Mouse (Mus musculus): ENCODE results near the gene Atp6v1g3.
A peak's percentile ranks its signal among the peaks of the same experiment; 100 is the strongest.

The Atp6v1g3 gene

DNA sequence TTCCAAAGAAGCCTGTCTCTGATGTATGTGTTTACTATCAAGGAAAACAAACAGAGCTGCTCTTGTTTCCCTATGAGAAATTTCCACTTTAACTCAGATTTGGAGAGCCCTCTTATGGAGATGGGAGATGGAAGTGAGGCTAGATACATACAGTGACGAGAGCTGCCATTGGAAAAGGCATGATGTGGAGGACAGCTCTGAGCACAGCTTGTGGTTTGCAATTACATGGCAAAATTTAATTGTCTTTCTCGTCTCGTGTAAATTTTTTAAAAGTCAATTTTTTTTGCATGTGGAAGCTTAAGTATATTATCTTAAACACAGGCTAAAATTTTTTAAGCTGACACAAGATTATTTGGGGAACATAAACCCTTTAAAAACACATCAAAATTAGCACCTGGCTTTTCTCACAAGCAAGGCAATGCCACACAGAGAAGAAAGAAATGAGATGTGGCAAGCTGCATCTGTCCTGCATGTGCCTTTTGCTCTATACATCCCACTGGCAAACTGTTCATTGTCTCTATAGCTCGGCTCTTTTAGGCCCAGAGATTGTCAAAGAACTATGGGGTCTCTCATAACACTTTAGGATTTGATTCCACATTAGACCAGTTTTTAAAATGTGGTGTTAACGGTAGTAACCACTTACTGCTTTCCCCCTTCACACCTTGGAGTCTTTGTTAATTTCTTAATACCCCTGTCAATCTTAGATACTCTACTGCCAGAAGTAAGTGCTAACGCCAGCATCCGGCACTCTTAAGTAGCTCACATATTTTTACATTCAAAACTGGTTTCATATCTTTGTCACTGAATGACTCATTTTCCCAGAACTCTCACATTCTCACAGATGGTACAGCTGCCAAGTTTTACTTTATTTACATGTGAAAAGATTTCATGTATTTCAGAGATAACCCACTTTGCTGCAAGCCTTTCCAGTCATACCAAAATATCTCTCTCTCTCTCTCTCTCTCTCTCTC, 16.2 kb downstream of the Atp6v1g3 start:
- DNase-seq (ENCODE audit: low spot score), result no peak

DNA sequence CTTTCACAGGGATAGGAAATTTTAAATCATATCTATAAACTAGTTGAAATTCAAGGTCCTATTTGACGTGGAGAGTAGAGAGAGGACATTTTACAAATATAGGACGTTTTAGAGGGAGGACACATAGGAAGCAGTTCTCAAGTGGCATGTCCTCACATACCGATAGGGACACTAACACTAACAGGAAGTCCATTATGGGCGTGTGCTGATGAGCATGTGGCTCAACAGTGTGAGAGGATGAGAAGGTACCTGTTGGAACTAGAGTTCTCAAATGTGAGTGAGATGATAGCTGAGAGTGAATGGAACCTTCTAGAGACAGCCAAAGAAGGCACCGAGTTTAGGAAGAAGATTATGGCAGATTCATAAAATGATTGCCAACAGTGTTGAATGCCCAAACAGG, 17.9 kb downstream of the Atp6v1g3 start:
- DNase-seq (ENCODE audit: low spot score), result no peak

DNA sequence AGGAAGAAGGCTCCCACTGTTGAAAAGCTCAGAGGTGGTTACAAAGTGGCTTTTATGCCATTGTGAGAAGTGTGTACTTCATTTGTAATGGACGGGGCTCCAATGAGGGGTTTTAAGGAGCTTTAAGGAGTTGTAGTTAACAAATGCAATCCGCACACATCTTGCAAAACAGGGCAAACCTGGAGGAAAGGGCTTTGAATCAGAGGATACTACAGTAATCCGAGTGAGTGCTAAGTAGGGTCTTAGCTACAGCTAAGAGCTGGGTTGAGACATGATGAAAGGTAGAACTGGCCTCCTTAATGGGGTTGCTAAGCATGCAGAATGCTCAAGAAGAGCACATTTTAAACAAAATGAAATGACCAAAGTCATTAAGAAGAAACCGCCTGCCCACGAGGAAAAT, 20.9 kb downstream of the Atp6v1g3 start:
- DNase-seq (ENCODE audit: low spot score), result no peak

DNA sequence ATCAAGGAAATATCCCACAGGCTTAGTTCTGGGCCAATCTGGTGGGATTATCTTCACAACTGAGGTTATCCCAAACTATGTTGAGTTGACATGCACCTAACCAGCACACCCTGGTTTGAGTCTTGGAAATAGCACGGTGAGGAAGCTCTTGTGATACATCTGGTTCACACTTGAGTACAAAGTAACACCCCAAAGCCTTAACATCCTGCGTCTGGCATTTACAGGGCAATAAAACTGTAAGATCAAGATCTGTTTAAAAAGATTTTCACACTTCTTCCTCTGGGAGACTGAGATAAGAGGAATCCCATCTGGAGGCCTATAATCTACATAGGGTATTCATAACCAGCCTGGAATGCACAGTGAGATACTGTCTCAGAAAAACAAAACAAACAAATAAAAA, 24.6 kb downstream of the Atp6v1g3 start:
- DNase-seq (ENCODE audit: low spot score), result no peak

DNA sequence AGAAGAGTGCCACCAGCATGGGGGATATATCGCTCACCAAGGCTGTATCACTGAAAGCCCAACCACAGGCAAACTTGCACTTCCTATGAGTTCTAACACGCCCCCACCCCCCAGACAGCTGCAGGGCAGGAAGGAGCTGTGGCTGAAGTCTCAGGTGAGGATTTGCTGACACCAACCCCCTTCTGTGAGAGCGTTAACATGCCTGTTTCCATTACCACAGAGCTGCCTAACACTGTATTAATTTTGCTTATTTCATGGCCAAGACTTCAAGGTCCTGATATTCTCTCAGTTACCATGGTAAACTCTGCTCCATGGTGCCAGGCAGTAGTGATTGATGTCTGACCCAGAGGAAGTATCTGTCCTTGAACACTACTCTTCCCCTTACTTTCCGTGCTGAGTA, 26.0 kb downstream of the Atp6v1g3 start:
- DNase-seq (ENCODE audit: low spot score), result no peak

DNA sequence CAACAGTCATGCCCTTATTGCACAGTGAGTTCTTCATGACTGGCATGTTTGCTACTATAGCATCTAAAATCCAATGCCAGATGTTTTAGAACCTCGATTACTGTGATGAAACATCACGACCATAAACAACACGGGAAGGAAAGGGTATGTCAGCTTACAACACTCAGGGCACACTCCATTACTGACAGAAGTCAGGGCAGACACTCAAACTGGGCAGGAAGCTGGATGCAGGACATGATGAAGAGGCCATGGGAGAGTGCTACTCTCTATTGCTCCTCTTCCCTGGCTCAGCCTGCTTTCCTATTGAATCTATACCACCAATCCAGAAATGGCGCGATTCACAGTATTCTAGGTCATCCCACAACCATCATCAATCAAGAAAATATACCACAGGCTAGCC, 28.4 kb downstream of the Atp6v1g3 start:
- DNase-seq (ENCODE audit: low spot score), result no peak

DNA sequence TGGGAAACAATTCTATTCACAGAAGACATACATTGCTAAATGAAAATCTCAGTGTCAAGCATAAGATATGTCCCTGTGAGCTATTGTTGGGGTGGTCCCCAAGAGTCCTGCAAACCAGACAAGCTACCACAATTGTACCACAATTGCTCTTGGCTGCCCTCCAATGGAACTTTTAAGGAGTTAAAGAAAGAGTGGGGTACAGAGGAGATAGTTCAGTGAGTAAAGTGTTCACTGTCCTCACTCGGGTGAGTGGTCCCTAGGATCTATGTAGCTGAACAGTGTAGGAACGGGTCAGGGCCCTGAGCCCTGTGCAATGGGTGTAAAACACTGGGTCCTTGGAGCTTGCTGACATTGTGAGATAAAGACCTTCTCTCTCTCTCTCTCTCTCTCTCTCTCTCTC, 29.2 kb downstream of the Atp6v1g3 start:
- DNase-seq (ENCODE audit: low spot score), result no peak

DNA sequence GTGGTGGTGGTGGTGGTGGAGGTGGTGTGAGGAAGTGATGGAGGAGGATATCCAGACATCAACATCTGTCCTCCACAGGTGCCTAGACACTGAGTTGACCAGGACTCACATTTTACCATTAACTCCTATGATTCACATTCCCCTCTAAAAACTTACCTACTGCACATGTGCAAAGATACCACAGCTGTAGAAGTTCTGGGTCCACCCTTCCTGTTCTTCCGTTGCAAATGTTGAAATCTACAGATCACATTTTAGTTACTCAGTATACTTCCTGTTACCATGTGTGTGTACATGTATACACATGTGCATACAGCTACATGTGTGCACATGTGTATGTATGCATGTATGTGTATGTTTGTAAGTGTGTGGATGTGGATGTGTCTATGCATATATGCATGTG, 29.8 kb downstream of the Atp6v1g3 start:
- DNase-seq (ENCODE audit: low spot score), result no peak

DNA sequence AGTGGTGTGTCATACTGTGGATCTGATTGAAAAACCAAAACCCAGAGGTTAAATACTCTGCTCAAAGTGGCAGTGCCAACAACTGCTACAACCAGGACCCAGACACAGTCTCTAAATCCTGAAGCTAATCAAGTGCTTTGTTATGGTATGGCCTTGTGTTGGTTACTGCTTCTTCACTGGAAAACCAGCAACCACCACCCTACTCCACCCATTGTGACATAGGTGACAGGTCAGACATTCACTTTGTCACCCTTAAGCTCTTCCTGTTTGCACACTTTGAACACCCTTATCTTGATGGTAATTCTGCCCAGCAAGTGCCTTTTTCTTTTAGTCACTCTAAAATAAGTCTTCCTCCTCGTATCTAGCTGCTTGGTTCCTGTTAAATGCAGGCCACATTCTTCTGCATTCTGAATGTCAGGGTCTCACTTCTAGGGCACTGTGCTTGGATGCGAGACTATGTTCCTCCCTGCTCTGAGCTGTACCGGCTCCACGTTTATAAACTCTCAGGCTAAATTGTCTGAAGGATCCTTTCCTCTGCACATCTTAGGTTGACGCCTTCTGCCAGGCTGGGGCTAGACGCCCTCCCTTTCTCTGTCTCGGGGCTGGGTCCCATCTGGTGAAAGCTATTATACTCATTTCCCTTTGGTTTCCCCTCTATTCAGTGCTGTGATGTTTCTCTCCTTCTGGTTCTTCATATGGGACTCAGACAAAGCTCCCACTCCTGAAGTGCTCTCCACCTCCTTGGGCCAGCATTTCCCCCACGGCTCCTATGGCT, 30.8 kb downstream of the Atp6v1g3 start:
- DNase-seq (ENCODE audit: low spot score), result no peak

DNA sequence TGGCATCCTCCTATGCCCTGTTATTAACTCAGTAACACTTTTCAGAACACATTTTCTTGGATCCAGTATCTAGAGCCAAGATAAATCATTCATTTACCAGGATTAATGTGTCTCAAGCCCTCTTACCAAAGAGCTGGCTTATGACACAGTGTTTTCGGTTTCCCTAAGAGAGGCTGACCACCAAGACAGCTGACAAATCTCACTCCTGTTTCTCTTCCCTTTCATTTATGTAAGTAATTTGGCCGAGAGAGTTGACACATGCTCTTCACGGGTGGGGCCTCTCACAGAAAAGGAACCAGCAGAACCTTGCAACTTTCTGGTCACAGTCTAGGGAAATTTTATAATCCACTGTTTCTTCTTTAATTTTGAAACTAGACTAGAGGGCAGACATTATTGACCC, 49.1 kb downstream of the Atp6v1g3 start:
- no peak for DNase-seq (ENCODE audit: low spot score)

DNA sequence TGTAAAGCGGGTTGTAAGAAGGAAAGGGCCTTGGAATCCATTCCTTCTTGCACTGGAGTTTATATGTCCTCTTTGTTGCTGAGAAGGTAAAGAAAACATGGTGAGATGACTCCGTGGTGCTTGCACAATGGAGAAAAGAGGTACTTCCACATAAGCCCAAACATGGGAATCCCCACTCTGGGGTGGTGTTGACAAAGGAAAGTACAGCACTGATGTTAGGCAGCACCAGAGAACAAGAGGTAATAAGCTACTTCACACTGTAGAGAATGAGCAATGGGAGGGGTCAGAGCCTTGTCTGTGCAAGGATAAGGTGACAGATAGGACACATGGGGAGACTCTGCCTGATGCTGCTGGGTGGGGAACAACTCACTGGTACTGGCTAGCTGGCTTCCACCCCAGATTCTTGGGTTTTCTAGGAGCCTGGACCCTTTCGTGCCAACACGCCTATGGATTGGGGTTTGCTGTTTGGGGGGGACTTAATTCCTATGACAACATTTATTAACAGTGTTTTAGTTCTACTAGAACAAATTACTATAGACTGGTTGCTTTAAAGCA, 49.6 kb downstream of the Atp6v1g3 start:
- no peak for DNase-seq (ENCODE audit: low spot score)

DNA sequence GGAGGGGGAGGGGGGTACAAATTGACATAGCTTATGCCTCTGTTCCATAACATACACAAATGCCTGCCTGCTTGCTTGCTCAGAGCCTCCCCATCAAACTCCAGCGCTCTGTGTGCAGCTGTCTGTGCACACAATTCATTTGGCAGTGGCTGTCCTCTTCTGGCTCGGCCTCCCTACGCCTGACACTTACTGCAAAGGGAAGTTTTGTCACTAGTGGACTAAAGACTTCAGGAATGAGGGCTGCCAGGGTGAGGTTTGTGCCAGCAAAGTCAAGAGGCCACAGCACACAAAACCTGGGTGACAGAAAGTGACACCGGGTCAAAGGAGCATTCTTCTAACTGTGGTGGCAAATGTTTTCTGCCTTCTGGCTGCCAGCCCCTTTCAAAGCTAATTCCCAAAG, 52.6 kb downstream of the Atp6v1g3 start:
- DNase-seq (ENCODE audit: low spot score), result no peak

DNA sequence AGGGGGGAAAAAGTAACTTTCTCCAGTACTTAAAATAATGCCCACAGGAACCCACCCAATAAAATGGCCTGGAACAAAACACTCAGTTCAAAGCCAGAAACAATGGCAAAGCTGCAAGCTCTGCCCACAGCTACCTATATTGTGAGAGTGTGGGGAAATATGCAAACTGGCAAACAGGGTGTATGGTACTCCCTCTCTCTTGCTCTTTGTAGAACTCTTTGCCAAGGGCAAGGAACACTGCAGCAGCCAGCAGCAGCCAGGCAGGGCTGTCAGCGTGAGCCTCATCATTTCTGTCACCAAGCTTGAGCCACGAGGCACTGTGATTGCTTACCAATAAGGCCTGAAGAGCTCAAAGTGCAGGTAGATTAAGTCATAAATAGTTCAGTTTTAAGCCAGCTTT, 53.0 kb downstream of the Atp6v1g3 start:
- no peak for DNase-seq (ENCODE audit: low spot score)

DNA sequence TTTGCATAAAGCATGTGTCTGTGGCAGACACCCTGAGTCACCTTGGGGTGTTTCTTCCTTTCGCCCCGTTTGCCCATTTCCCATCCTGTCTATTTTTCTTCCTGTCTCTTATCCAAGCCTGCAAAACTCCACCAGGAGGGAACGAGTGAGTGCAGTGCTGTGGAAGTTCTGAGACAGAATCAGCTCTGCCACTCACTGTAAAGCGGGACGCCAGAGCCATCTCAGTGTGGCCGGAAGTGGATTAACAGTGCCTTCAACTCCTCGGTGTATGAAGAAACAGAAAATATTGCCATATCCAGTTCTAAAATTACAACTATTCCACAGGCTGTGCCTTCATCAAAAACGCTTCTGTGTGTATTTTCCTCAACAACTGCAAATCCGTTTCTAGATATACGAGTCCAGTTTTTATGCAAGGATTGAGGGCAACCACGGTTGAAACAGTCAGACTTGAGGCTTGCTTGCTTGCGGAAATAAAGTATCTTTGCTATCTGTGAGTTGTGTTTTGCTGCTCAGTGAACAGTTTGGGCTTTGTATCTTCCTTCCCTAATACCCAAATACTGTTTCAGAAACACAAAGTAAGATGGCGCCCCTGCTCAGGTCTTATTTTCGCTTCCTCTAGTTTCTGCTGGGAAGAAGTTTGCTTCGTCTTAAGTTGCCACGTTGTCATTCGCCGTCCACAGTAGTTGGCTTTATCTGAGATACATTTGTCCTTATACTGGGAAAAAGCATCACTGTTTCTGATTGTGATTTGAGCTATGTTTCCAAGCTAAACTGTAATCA, 54.1 kb downstream of the Atp6v1g3 start:
- no peak for DNase-seq (ENCODE audit: low spot score)

DNA sequence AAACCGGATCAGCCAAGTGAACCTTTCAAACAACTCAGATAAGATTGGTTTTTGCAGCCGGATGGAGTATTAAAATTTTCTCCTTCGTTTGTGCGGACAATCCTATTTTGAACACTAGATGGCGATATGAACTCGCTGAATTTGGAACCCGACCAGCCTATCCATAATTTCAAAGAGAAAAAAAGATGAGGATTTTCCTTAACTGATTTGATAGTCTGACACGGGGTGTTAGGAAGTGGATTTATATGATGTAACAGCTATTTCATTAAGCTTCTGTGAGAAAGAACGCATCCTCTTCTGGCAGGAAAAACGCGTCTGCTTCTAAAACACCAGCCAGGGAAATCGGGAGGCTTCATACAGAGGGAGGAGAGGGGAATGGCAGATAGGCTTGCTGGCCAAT, 54.8 kb downstream of the Atp6v1g3 start:
- DNase-seq (ENCODE audit: low spot score), result peak; percentile 17

DNA sequence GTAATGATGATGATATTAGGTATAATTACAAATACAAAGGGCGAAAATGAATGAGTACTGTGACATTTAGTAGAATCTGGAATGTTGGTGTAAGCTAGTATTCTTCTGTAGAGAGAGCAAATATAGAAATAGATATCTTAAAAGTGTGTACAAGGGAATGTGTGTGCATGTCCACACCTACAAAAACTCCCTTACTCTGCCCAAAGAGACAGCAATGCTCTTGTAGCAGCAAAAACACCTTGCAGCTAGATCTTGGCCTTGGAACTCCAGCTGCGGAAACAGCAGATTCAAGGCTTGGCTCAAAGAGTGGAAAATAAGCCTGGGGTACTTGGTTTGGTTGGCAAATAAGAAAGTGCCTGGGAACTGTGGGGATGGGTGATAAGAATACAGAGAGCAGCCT, 57.0 kb downstream of the Atp6v1g3 start:
- DNase-seq (ENCODE audit: low spot score), result no peak

DNA sequence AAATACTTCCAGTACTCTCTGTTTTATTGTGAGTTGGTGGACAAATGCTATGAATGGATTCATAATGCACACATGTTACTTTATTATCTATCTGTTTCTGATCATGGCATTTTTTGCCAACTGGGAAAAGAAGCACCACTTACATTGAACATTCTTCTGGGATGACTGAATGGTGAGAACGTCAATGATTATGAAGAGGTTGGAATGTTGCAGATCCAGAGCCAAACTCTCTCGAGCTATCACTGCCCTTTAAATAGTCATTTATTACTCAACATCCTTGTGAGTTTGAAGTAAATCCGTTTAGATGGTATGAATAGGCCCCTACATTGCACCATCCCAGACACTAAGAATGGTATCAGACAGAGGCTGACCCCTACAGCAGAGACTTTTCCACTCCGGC, 58.1 kb downstream of the Atp6v1g3 start:
- no peak for DNase-seq (ENCODE audit: low spot score)

DNA sequence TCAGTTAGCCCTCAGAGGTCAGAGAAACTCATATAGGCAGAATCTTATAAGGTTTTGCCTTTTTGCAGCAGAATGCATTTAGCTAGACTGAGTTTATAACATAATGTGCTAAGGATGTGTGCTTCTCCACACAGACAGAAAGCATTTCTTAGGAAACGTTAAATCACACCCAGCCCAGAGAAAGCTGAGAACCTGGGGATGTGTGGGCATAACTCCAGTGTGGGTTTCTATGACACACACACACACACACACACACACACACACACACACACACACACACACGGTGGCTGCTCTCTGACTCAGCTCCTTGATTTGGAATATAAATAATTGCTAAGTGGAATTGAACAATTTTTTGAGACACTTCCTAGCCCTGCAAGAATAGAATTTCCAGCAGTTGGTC, 61.2 kb downstream of the Atp6v1g3 start:
- no peak for DNase-seq (ENCODE audit: low spot score)

DNA sequence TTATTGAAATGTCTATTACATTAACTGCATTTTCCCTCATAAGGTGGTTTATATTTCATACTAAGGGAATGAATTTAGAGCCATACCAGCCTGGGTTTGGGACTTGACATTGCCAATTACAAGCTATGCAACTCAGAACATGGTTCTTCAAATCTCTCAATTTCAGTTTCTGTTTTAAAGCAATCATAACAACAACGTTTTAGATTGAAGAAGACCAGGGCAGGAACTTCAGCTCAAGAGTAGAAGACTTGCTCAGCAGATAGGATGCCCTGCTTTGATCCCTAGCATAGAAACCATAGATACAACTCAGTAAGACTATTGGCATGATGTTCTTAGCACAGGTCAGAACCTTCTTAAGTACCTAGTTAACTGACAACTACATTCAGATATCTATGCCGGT, 63.9 kb downstream of the Atp6v1g3 start:
- DNase-seq (ENCODE audit: low spot score), result no peak

All from c-Kit-positive CD71-positive TER-119-positive erythroid progenitor cells, embryonic 14.5 days (primary cell).